Mouse (Mus musculus): Measurements from ENCODE around the gene Procr.

Procr gene

GRCm38 (mm10) chr2:155749394-155749793, 1.5 kb upstream of the Procr start:
- in situ Hi-C loops (cut with MboI, MseI) = no loop called here

- in situ Hi-C loops (cut with MboI, MseI) = loop anchor here (25.0 kb wide), 1 partner anchor 243 kb away; the partner anchor contains the start of genes Acss2 and Ggt7
These were observed 4.8 kb downstream of the Procr start for GRCm38 (mm10) chr2:155755746-155756145.

- in situ Hi-C loops (cut with MboI, MseI) = loop anchor here (25.0 kb wide), 1 partner anchor 245 kb away; the partner anchor contains the start of genes Acss2 and Ggt7
These were observed 6.1 kb downstream of the Procr start for GRCm38 (mm10) chr2:155756855-155757566.

- in situ Hi-C loops (cut with MboI, MseI) = loop anchor here (25.0 kb wide), 1 partner anchor 253 kb away; the partner anchor contains the start of genes Acss2 and Ggt7
These were observed 13.9 kb downstream of the Procr start for GRCm38 (mm10) chr2:155764679-155765418.

GRCm38 (mm10) chr2:155773664-155774063, 22.7 kb downstream of the Procr start:
- in situ Hi-C loops (cut with MboI, MseI) = loop anchor here (25.0 kb wide), 1 partner anchor 261 kb away; the partner anchor contains the start of genes Acss2 and Ggt7

- in situ Hi-C loops (cut with MboI, MseI) = loop anchor here (25.0 kb wide), 1 partner anchor 262 kb away; the partner anchor contains the start of genes Acss2 and Ggt7
These were observed 23.5 kb downstream of the Procr start for GRCm38 (mm10) chr2:155774261-155774926.

GRCm38 (mm10) chr2:155774927-155775684, 24.2 kb downstream of the Procr start, which contains the start of gene Mmp24:
TSS of gene Mmp24 (plus strand) at chr2:155775342.
- in situ Hi-C loops (cut with MboI, MseI) = loop anchor here (25.0 kb wide), 1 partner anchor 263 kb away; the partner anchor contains the start of genes Acss2 and Ggt7

- in situ Hi-C loops (cut with MboI, MseI) = no loop called here
These were observed 24.9 kb downstream of the Procr start for GRCm38 (mm10) chr2:155775685-155776263.

GRCm38 (mm10) chr2:155776824-155777687, 26.1 kb downstream of the Procr start:
- in situ Hi-C loops (cut with MboI, MseI) = no loop called here

GRCm38 (mm10) chr2:155777688-155777985, 26.7 kb downstream of the Procr start:
- in situ Hi-C loops (cut with MboI, MseI) = no loop called here

- in situ Hi-C loops (cut with MboI, MseI) = no loop called here
These were observed 27.1 kb downstream of the Procr start for GRCm38 (mm10) chr2:155778004-155778403.

- in situ Hi-C loops (cut with MboI, MseI) = no loop called here
These were observed 28.1 kb downstream of the Procr start for GRCm38 (mm10) chr2:155779066-155779465.

- in situ Hi-C loops (cut with MboI, MseI) = no loop called here
These were observed 28.6 kb downstream of the Procr start for GRCm38 (mm10) chr2:155779506-155779905.

GRCm38 (mm10) chr2:155784534-155784933, 33.6 kb downstream of the Procr start:
- in situ Hi-C loops (cut with MboI, MseI) = no loop called here

GRCm38 (mm10) chr2:155786905-155787304, 36.0 kb downstream of the Procr start:
- in situ Hi-C loops (cut with MboI, MseI) = no loop called here

GRCm38 (mm10) chr2:155787949-155788931, 37.3 kb downstream of the Procr start:
- in situ Hi-C loops (cut with MboI, MseI) = no loop called here

- in situ Hi-C loops (cut with MboI, MseI) = no loop called here
These were observed 42.0 kb downstream of the Procr start for GRCm38 (mm10) chr2:155792899-155793298.

GRCm38 (mm10) chr2:155794674-155795445, 43.9 kb downstream of the Procr start:
- in situ Hi-C loops (cut with MboI, MseI) = no loop called here
